Mouse (Mus musculus) heart, adult 2 months (tissue): ENCODE measurements around the gene Camk1d.

Experiments used
- CTCF ChIP-seq: fragments of 200-600 bp; IDR thresholded peaks from 2 replicates; pipeline ENCODE4 v1.8.1; 2022; ENCODE audit warnings: antibody characterized with exemption, mild to moderate bottlenecking, moderate library complexity
- EP300 ChIP-seq: fragments of 200-500 bp; IDR thresholded peaks from 2 replicates; pipeline ENCODE4 v1.6.1; 2011; ENCODE audit warnings: low read depth, low read length, control low read depth; ENCODE audit not compliant: insufficient read depth
- POLR2A ChIP-seq: fragments of 200-500 bp; IDR thresholded peaks from 2 replicates; pipeline ENCODE4 v1.6.1; 2011; ENCODE audit warnings: mild to moderate bottlenecking, low read depth, low read length, control low read depth; ENCODE audit not compliant: insufficient read depth

DNA sequence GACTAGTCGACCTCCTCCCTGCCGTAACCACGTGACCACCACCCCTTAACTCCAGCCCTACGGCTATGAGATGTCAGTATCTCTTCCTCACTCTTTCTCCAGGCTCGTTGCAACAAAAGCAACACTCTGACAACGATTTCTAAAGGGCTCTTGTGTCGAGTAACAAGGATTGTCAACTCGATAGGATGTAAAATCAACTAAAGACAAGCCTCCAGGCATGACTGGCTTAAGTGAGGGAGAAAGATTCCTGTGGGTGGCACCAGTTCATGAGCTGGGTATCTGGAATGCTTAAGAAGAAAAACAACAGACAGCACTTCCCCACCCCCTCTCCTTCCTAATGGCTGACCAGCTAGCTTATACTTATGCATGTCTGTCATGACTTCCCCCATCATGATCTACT is 15.9 kb downstream of the Camk1d start:
- TF ChIP-seq POLR2A: no peak
- no peak for TF ChIP-seq EP300
- TF ChIP-seq CTCF: no peak
